24 mouse cellular contexts compared by ENCODE assay signal in genomic region chr1:136604190-136604589, GRCm38 (mm10). TPM values are rescaled to one million over a fixed set of nuclear protein-coding genes. Genes with fewer than 3 reads are reported as not detected.
DNase-seq lines count a peak whose midpoint lies in the region; ATAC-seq and TF ChIP-seq lines count a peak whose summit lies in the region.
"Had no signal": no experiment of that assay in that cellular context is flagged by ENCODE, and none has a peak within 500 bp of the region (broad histone marks: within the 10 kb centered on the region; RNA-seq: fewer than 3 reads in every experiment).

No protein-coding gene starts in this region.

- no peaks in the 10 kb centered on the region for H3K4me1 ChIP-seq in heart, embryonic 11.5 days (ENCODE audit: control insufficient read depth, insufficient read depth, low read length)
- no peaks in the 10 kb centered on the region for H3K4me1 ChIP-seq in ES-Bruce4 (ENCODE audit: control insufficient read depth, insufficient read depth, low read length)
- H3K4me1 ChIP-seq: embryonic facial prominence, embryonic 15.5 days; forebrain, embryonic 10.5 days; heart, embryonic 13.5 days; hindbrain, embryonic 12.5 days had no signal

- peak; percentile 43 for TF ChIP-seq CTCF in ES-Bruce4 (IDR thresholded peaks at IDR 0.05; ENCODE audit: low read depth, low read length)

- H3K9ac ChIP-seq in heart, embryonic 11.5 days (ENCODE audit: low read depth, low read length), result no peak overlapping the region
- H3K9ac ChIP-seq in ES-Bruce4 (ENCODE audit: low read depth, poor library complexity, severe bottlenecking), result no peak overlapping the region
- H3K9ac ChIP-seq: embryonic facial prominence, embryonic 15.5 days; heart, embryonic 13.5 days; hindbrain, embryonic 12.5 days had no signal

- no peak overlapping the region for H3K27ac ChIP-seq in heart, embryonic 11.5 days (ENCODE audit: low read depth, low read length)
- no peak overlapping the region for H3K27ac ChIP-seq in ES-Bruce4 (ENCODE audit: insufficient read depth, low read length)
- H3K27ac ChIP-seq: embryonic facial prominence, embryonic 15.5 days; forebrain, embryonic 10.5 days; heart, embryonic 13.5 days; hindbrain, embryonic 12.5 days had no signal

- H3K4me2 ChIP-seq in heart, embryonic 11.5 days, result no peak overlapping the region
- H3K4me2 ChIP-seq: embryonic facial prominence, embryonic 15.5 days; heart, embryonic 13.5 days; hindbrain, embryonic 12.5 days had no signal

- DNase-seq in heart, adult 11 months, result peak; percentile 68
- DNase-seq in 416B (ENCODE audit: low read depth) (peak; percentile 23), R1 (ENCODE audit: low read depth, low spot score) (peak; percentile 36)
- DNase-seq in adrenal gland, postnatal 14 days, result no peak
- no peak for DNase-seq in cerebellum, adult 9-10 months
- DNase-seq in right cerebral cortex, postnatal 10 days (ENCODE audit: low spot score in 2 of 2), result no peak
- DNase-seq: adrenal gland, postnatal 25 days; cerebellum, adult 2 months; cerebellum, postnatal 14 days; embryo, embryonic 11 days; gastrocnemius, postnatal 14 days; heart, postnatal 4 days; kidney, adult 11 months had no signal

- TF ChIP-seq POLR2A in ES-Bruce4 (IDR thresholded peaks at IDR 0.05; ENCODE audit: insufficient read depth, low read length), result no peak

- no peak overlapping the region for H3K4me3 ChIP-seq in heart, embryonic 11.5 days (ENCODE audit: low read depth, low read length)
- H3K4me3 ChIP-seq in ES-Bruce4 (ENCODE audit: low read depth, low read length), result no peak overlapping the region
- H3K4me3 ChIP-seq: embryonic facial prominence, embryonic 15.5 days; erythroblast, embryonic 14.5 days; forebrain, embryonic 10.5 days; heart, embryonic 13.5 days; hindbrain, embryonic 12.5 days had no signal

- H3K27me3 ChIP-seq in heart, embryonic 11.5 days (ENCODE audit: control insufficient read depth, insufficient read depth, low read length), result no peaks in the 10 kb centered on the region
- no peaks in the 10 kb centered on the region for H3K27me3 ChIP-seq in ES-Bruce4 (ENCODE audit: control insufficient read depth, insufficient read depth, low read length, poor library complexity, severe bottlenecking)
- H3K27me3 ChIP-seq: embryonic facial prominence, embryonic 15.5 days; heart, embryonic 13.5 days; hindbrain, embryonic 12.5 days had no signal

- no peaks in the 10 kb centered on the region for H3K36me3 ChIP-seq in heart, embryonic 11.5 days (ENCODE audit: control insufficient read depth, insufficient read depth, low read length)
- no peaks in the 10 kb centered on the region for H3K36me3 ChIP-seq in ES-Bruce4 (ENCODE audit: control insufficient read depth, insufficient read depth, low read length, poor library complexity, severe bottlenecking)
- H3K36me3 ChIP-seq: embryonic facial prominence, embryonic 15.5 days; forebrain, embryonic 10.5 days; heart, embryonic 13.5 days; hindbrain, embryonic 12.5 days had no signal

- H3K9me3 ChIP-seq in heart, embryonic 11.5 days (replicated peaks; ENCODE audit: control insufficient read depth, low read length), result no peaks in the 10 kb centered on the region
- no peaks in the 10 kb centered on the region for H3K9me3 ChIP-seq in ES-Bruce4 (replicated peaks; ENCODE audit: control insufficient read depth, insufficient read depth, low read length, poor library complexity, severe bottlenecking)
- H3K9me3 ChIP-seq: embryonic facial prominence, embryonic 15.5 days; forebrain, embryonic 10.5 days; heart, embryonic 13.5 days; hindbrain, embryonic 12.5 days had no signal

- no peak for ATAC-seq in heart, embryonic 11.5 days (replicated peaks; ENCODE audit: insufficient number of reproducible peaks, low FRiP score, low TSS enrichment)
- ATAC-seq: activated CD4-positive, CD25-positive, alpha-beta regulatory T cell, adult 4 months; forebrain, embryonic 14.5 days; hindbrain, embryonic 16.5 days; inflammation-experienced regulatory T-cells, adult 6 months had no signal

- 79% methylated on average over 4 of the region's 4 CpGs for WGBS in heart, embryonic 11.5 days (ENCODE audit: insufficient replicate concordance)

- no peak for TF ChIP-seq EP300 in ES-Bruce4 (IDR thresholded peaks at IDR 0.05; ENCODE audit: insufficient read depth, low read depth, low read length)

RNA-seq across cellular contexts. Expression of gene Zfp281, which starts 20.5 kb away (rescaled TPM):
- polyA plus RNA-seq in heart, embryonic 11.5 days (2014; fragmentation: Nextera tagmentation; extraction: Ambion mirVana), result 17.4 and 17.5 TPM in 2 replicates
- polyA plus RNA-seq in ES-Bruce4 (2011; ENCODE audit: insufficient read depth, insufficient read length, low read depth, missing spikeins), result 94.4 and 98.1 TPM in 2 replicates
- total RNA-seq in adrenal gland, postnatal 14 days (2021), result 16.3 and 16.9 TPM in 2 replicates

Comparison
In these comparisons a context has a peak if more than half of its experiments do, and no peak if none do; other contexts are left out.
1. DNase-seq: peak in heart, adult 11 months (single experiment), 416B (single experiment) and R1 (single experiment); none in adrenal gland, postnatal 14 days (single experiment), cerebellum, adult 9-10 months (single experiment) and right cerebral cortex, postnatal 10 days (0 of 2).